Mouse (Mus musculus): ENCODE measurements around the gene Igf1r.

DNA sequence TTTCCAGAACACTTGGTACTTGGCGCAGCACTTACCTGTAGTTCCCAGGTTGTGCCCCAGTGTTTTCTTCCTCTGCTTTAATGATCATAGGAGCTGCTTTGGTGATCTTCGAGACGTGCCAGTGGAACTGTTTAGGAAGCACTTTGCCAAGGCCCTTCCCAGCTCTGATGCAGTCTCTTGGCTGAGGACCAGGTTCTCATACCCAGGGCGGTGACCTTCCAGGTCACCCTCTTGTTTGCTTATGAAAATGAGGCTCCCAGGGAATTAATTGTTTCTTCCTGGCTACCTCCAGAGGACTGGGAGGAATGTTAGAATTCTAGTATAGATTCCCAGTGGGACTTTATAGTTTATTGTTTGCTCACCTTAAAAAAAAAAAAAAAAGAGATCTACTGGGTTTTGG lies 72.0 kb downstream of the Igf1r start:
- no peak for TF ChIP-seq CTCF (IDR thresholded peaks at IDR 0.05; ENCODE audit: extremely low read depth, insufficient read length, insufficient replicate concordance, low read depth, low read length)
- TF ChIP-seq POLR2A (IDR thresholded peaks at IDR 0.05; ENCODE audit: low read depth, low read length), result no peak

Measured in small intestine, adult 2 months (tissue).